12 mouse cellular contexts compared by ENCODE assay signal in genomic region chr1:75565616-75566015, GRCm38 (mm10). TPM values are rescaled to one million over a fixed set of nuclear protein-coding genes. Genes with fewer than 3 reads are reported as not detected.
DNase-seq lines count a peak whose midpoint lies in the region; TF ChIP-seq lines count a peak whose summit lies in the region.
"Had no signal": no experiment of that assay in that cellular context is flagged by ENCODE, and none has a peak within 500 bp of the region (broad histone marks: within the 10 kb centered on the region; RNA-seq: fewer than 3 reads in every experiment).

No protein-coding gene starts in this region.

- H3K9me3 ChIP-seq in CH12.LX (replicated peaks; ENCODE audit: low read length), result peaks cover 16% of the 10 kb centered on the region
- H3K9me3 ChIP-seq: hindbrain, embryonic 15.5 days; neural tube, embryonic 12.5 days; stomach, embryonic 15.5 days had no signal

- no peak for TF ChIP-seq CTCF in layer of hippocampus, adult 2 months (conservative IDR thresholded peaks at IDR 0.05)
- TF ChIP-seq CTCF in CH12.LX (conservative IDR thresholded peaks at IDR 0.05 in 1 of 2, IDR thresholded peaks at IDR 0.05 in 1 of 2; ENCODE audit: low read depth in 2 of 2, low read length in 2 of 2), result no peak
- no peak for TF ChIP-seq CTCF in cortical plate, adult 2 months (IDR thresholded peaks at IDR 0.05; ENCODE audit: extremely low read depth, insufficient read depth, low read length)

- in situ Hi-C loops in CH12.LX (cut with MboI; ENCODE audit: low pct_ligation_motif_present, low pct_unique_long_range_greater_than_20kb, low sequenced_read_pairs), result loop anchor here (25.0 kb wide), 1 partner anchor 228 kb away; no protein-coding TSS in a partner anchor

- H3K4me2 ChIP-seq in CH12.LX (ENCODE audit: insufficient read depth, low read depth, poor library complexity, severe bottlenecking), result peak overlapping the region; percentile 37
- H3K4me2 ChIP-seq: hindbrain, embryonic 15.5 days; neural tube, embryonic 12.5 days; stomach, embryonic 15.5 days had no signal

- H3K4me3 ChIP-seq in layer of hippocampus, adult 2 months, result no peak overlapping the region
- H3K4me3 ChIP-seq in CH12.LX (replicated peaks in 1 of 3; ENCODE audit: low read depth in 2 of 3, low read length in 2 of 3, poor library complexity in 1 of 3), result no peak overlapping the region
- H3K4me3 ChIP-seq in cortical plate, adult 2 months (ENCODE audit: insufficient read depth, low read length), result no peak overlapping the region
- H3K4me3 ChIP-seq: hindbrain, embryonic 15.5 days; neural tube, embryonic 12.5 days; stomach, embryonic 15.5 days had no signal

- H3K27ac ChIP-seq in layer of hippocampus, adult 2 months, result 0 out of 2 replicates have a peak overlapping the region, but pooled peaks have one; percentile 32
- no peak overlapping the region for H3K27ac ChIP-seq in CH12.LX (ENCODE audit: insufficient read depth, low read depth)
- H3K27ac ChIP-seq in cortical plate, adult 2 months (ENCODE audit: insufficient read depth, low read length), result peak overlapping the region; percentile 1; the same call in 1 of the 2 replicates
- H3K27ac ChIP-seq: hindbrain, embryonic 15.5 days; neural tube, embryonic 12.5 days; stomach, embryonic 15.5 days had no signal

- TF ChIP-seq RAD21 in CH12.LX (IDR thresholded peaks at IDR 0.05; ENCODE audit: low read depth, low read length), result no peak

- TF ChIP-seq POLR2A in CH12.LX (IDR thresholded peaks at IDR 0.05; ENCODE audit: low read depth, low read length), result no peak
- no peak for TF ChIP-seq POLR2A in cortical plate, adult 2 months (IDR thresholded peaks at IDR 0.05; ENCODE audit: extremely low read depth, insufficient read depth, low read length)

- TF ChIP-seq EP300 in CH12.LX (IDR thresholded peaks at IDR 0.05; ENCODE audit: low read length), result peak; percentile 83

- H3K9ac ChIP-seq in CH12.LX (ENCODE audit: insufficient read depth, low read depth), result no peak overlapping the region
- H3K9ac ChIP-seq: hindbrain, embryonic 15.5 days; neural tube, embryonic 12.5 days; stomach, embryonic 15.5 days had no signal

- peaks cover 2% of the 10 kb centered on the region for H3K27me3 ChIP-seq in CH12.LX (replicated peaks)
- H3K27me3 ChIP-seq: hindbrain, embryonic 15.5 days; neural tube, embryonic 12.5 days had no signal

- DNase-seq in layer of hippocampus, adult 2 months (ENCODE audit: low spot score in 2 of 2), result no peak
- no peak for DNase-seq in layer of hippocampus, adult 9-10 months (ENCODE audit: low spot score)
- peak; percentile 86 for DNase-seq in CH12.LX (ENCODE audit: extremely low read depth)
- DNase-seq in spleen, postnatal 36 days (ENCODE audit: low spot score in 2 of 2), result peak; percentile 76 to 82
- DNase-seq in adrenal gland, postnatal 10 days, result no peak
- DNase-seq in kidney, postnatal 10 days, result no peak
- DNase-seq in kidney, postnatal 14 days, result no peak
- DNase-seq: cerebellum, postnatal 10 days had no signal

- no peaks in the 10 kb centered on the region for H3K36me3 ChIP-seq in CH12.LX (replicated peaks in 1 of 2; ENCODE audit: control insufficient read depth in 1 of 2, insufficient read depth in 1 of 2, low read length in 1 of 2)
- H3K36me3 ChIP-seq: hindbrain, embryonic 15.5 days; neural tube, embryonic 12.5 days; stomach, embryonic 15.5 days had no signal

- dilution Hi-C loops in CH12.LX (cut with MboI; ENCODE audit: extremely low pct_ligation_motif_present, extremely low pct_unique_long_range_greater_than_20kb, low sequenced_read_pairs), result no loop called here

- peaks cover 8 to 30% of the 10 kb centered on the region in 2 experiments; a peak in 3 of 4 replicates for H3K4me1 ChIP-seq in CH12.LX (ENCODE audit: control insufficient read depth in 1 of 2, insufficient read depth in 2 of 2)
- H3K4me1 ChIP-seq in cortical plate, adult 2 months (ENCODE audit: control insufficient read depth, insufficient read depth, low read length), result peaks cover 2% of the 10 kb centered on the region

- no peaks in the 10 kb centered on the region for H3K79me2 ChIP-seq in CH12.LX (replicated peaks; ENCODE audit: control insufficient read depth, extremely low read depth, insufficient read depth, poor library complexity, severe bottlenecking)

TF ChIP-seq in CH12.LX, 34 proteins besides CTCF, POLR2A, EP300 and RAD21:
- TF ChIP-seq USF2 (conservative IDR thresholded peaks at IDR 0.05; ENCODE audit: low read depth, low read length) (peak; percentile 51), TCF12 (IDR thresholded peaks at IDR 0.05; ENCODE audit: low read depth, low read length) (peak; percentile 81), USF1 (IDR thresholded peaks at IDR 0.05; ENCODE audit: low read depth, low read length) (peak; percentile 65), JUN (IDR thresholded peaks at IDR 0.05; ENCODE audit: insufficient read depth, low read depth, low read length) (no peak), ZC3H11A (IDR thresholded peaks at IDR 0.05; ENCODE audit: low read depth, low read length) (no peak), PAX5 (IDR thresholded peaks at IDR 0.05; ENCODE audit: low read length) (no peak), MAFK (IDR thresholded peaks at IDR 0.05; ENCODE audit: insufficient replicate concordance, low read length) (peak; percentile 80), MAX (IDR thresholded peaks at IDR 0.05; ENCODE audit: low read length) (0 out of 2 replicates have a peak, but pooled peaks have one; percentile 56), ETS1 (conservative IDR thresholded peaks at IDR 0.05; ENCODE audit: low read depth, low read length) (peak; percentile 91), IRF4 (IDR thresholded peaks at IDR 0.05; ENCODE audit: low read depth, low read length) (peak; percentile 60; the same call in 1 of the 2 replicates), ZNF384 (IDR thresholded peaks at IDR 0.05; ENCODE audit: low read depth, low read length) (peak; percentile 57; the same call in 1 of the 2 replicates), SIN3A (IDR thresholded peaks at IDR 0.05; ENCODE audit: low read length) (0 out of 2 replicates have a peak, but pooled peaks have one; percentile 55), RCOR1 (conservative IDR thresholded peaks at IDR 0.05; ENCODE audit: low read depth, low read length) (no peak; the same call in 1 of the 2 replicates), MYC (IDR thresholded peaks at IDR 0.05; ENCODE audit: low read depth, low read length) (no peak; the same call in 1 of the 2 replicates), ZMIZ1 (IDR thresholded peaks at IDR 0.05; ENCODE audit: low read depth, low read length) (no peak), BHLHE40 (IDR thresholded peaks at IDR 0.05; ENCODE audit: low read depth, low read length) (peak; percentile 99), MEF2A (IDR thresholded peaks at IDR 0.05; ENCODE audit: borderline replicate concordance, low read depth, low read length) (peak; percentile 98)

RNA-seq across cellular contexts. Expression of gene Slc4a3, which starts 19.6 kb away (rescaled TPM):
- 100 to 1,000 TPM; 106 to 110 TPM for total RNA-seq in layer of hippocampus, adult 2 months (2021)
- 0.08 and 0.21 TPM in 2 replicates for total RNA-seq in CH12.LX (2012; rRNA removed)
- total RNA-seq in CH12.LX (2014; rRNA removed), result 0.03 TPM in 1 of 2 replicates, not detected in the other
- polyA plus RNA-seq in CH12.LX (2012; ENCODE audit: insufficient read length, low read depth), result 0.38 TPM in 1 of 2 replicates, not detected in the other
- 121 and 131 TPM in 2 replicates for polyA plus RNA-seq in cortical plate, adult 2 months (2012; rRNA removed)
- 10 to 100 TPM; 44.3 to 68.8 TPM for total RNA-seq in adrenal gland, postnatal 10 days (2021)

RNA-seq across cellular contexts. Expression of gene Stk11ip, which starts 44.3 kb away (rescaled TPM):
- total RNA-seq in layer of hippocampus, adult 2 months (2021), result 10 to 100 TPM; 25.6 to 27.4 TPM
- total RNA-seq in CH12.LX (2012; rRNA removed) (16.9 and 17.3 TPM in 2 replicates), CH12.LX (2014; rRNA removed) (11.6 and 16.0 TPM in 2 replicates)
- polyA plus RNA-seq in CH12.LX (2012; ENCODE audit: insufficient read length, low read depth), result 36.9 and 38.5 TPM in 2 replicates
- polyA plus RNA-seq in cortical plate, adult 2 months (2012; rRNA removed), result 36.2 and 37.8 TPM in 2 replicates
- 10 to 100 TPM; 17.0 to 21.9 TPM for total RNA-seq in adrenal gland, postnatal 10 days (2021)

RNA-seq across cellular contexts. Expression of gene Inha, which starts 58.7 kb away (rescaled TPM):
- 10 to 100 TPM; 15.3 to 16.5 TPM for total RNA-seq in layer of hippocampus, adult 2 months (2021)
- total RNA-seq in CH12.LX (2012; rRNA removed) (not detected in 2 replicates), CH12.LX (2014; rRNA removed) (not detected in 2 replicates)
- not detected in 2 replicates for polyA plus RNA-seq in CH12.LX (2012; ENCODE audit: insufficient read length, low read depth)
- polyA plus RNA-seq in cortical plate, adult 2 months (2012; rRNA removed), result 88.7 and 90.3 TPM in 2 replicates
- 10 to 100 TPM; 47.4 to 78.9 TPM for total RNA-seq in adrenal gland, postnatal 10 days (2021)

RNA-seq across cellular contexts. Expression of gene Obsl1, which starts 59.4 kb away (rescaled TPM):
- 10 to 100 TPM; 20.6 to 25.9 TPM for total RNA-seq in layer of hippocampus, adult 2 months (2021)
- total RNA-seq in CH12.LX (2012; rRNA removed) (0.29 and 0.47 TPM in 2 replicates), CH12.LX (2014; rRNA removed) (not detected in 2 replicates)
- 0.84 and 1.2 TPM in 2 replicates for polyA plus RNA-seq in CH12.LX (2012; ENCODE audit: insufficient read length, low read depth)
- 32.9 and 34.5 TPM in 2 replicates for polyA plus RNA-seq in cortical plate, adult 2 months (2012; rRNA removed)
- 100 to 1,000 TPM in 1 of 2 experiments, 10 to 100 TPM in 1; 95.2 to 118 TPM for total RNA-seq in adrenal gland, postnatal 10 days (2021)

Comparison
In these comparisons a context has a peak if more than half of its experiments do, and no peak if none do; other contexts are left out.
1. DNase-seq: peak in CH12.LX (single experiment) and spleen, postnatal 36 days (2 of 2); none in layer of hippocampus, adult 2 months (0 of 2), layer of hippocampus, adult 9-10 months (single experiment), adrenal gland, postnatal 10 days (single experiment), kidney, postnatal 10 days (single experiment) and kidney, postnatal 14 days (single experiment).
2. RNA of gene Slc4a3, which starts 19.6 kb away (total RNA-seq): 106 to 110 TPM in layer of hippocampus, adult 2 months and 44.3 to 68.8 TPM in adrenal gland, postnatal 10 days; 0.03 to 0.21 TPM in CH12.LX; every median in the first group is over 10 times any median in the second.
3. RNA of gene Inha, which starts 58.7 kb away (total RNA-seq): 47.4 to 78.9 TPM in adrenal gland, postnatal 10 days and 15.3 to 16.5 TPM in layer of hippocampus, adult 2 months; not detected in CH12.LX; every median in the first group is over 10 times any median in the second.